Mouse (Mus musculus) E14TG2a.4 (cell line): ENCODE data around the gene Babam2.

Experiments used
- CTCF ChIP-seq: conservative IDR thresholded peaks from 2 replicates; pipeline ENCODE4 v1.5.1; 2014; ENCODE audit warnings: low read length
- NANOG ChIP-seq: IDR thresholded peaks from 2 replicates; pipeline ENCODE4 v1.6.1; 2014; ENCODE audit warnings: borderline replicate concordance, low read length, mixed read lengths
- POU5F1 ChIP-seq: IDR thresholded peaks from 2 replicates; pipeline ENCODE4 v1.6.1; 2014; ENCODE audit warnings: low read length, borderline replicate concordance

DNA sequence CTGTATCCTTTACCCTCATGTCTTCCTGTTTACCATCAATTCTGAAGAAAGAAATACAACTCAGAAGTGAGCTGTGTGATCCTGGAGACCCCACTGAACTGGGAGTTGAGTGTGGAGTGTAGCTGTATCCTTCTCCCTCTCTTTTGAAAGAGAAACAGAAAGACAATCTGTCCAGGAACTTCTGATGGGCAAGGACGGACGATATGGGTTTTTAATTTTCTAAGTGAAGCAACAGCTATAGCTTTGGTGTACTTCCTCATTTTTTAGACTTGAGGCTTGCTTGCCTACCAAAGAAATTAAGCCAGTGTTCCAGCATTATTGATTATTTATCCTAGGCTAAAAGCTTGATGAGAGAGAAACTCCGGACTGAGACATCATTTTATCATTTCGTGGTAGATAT, 116.6 kb downstream of the Babam2 start:
- TF ChIP-seq CTCF = no peak
- no peak for TF ChIP-seq POU5F1
- no peak for TF ChIP-seq NANOG
